Mouse (Mus musculus) hindbrain, embryonic 10.5 days (tissue): ENCODE data around the gene Pax7. TPM values are rescaled to one million over a fixed set of nuclear protein-coding genes. Genes with fewer than 3 reads are reported as not detected.

ENCODE experiments used
- DNase-seq: peaks from one replicate; pipeline ENCODE4 v3.0.0-alpha.2; 2017; ENCODE audit warnings: low spot score
- H3K27ac ChIP-seq: fragments of 300-500 bp; sonication (generic); 2 replicates; pipeline ENCODE4 v1.5.1; 2016; ENCODE audit warnings: mild to moderate bottlenecking, moderate library complexity
- H3K27me3 ChIP-seq: fragments of 300-500 bp; sonication (generic); 2 replicates; pipeline ENCODE4 v1.6.1; 2016; ENCODE audit warnings: mild to moderate bottlenecking; ENCODE audit not compliant: poor library complexity, insufficient read depth, severe bottlenecking
- H3K36me3 ChIP-seq: fragments of 300-500 bp; sonication (generic); 2 replicates; pipeline ENCODE4 v1.6.1; 2016; ENCODE audit warnings: mild to moderate bottlenecking, moderate library complexity
- H3K4me1 ChIP-seq: fragments of 300-500 bp; sonication (generic); replicated peaks from 2 replicates; pipeline ENCODE4 v1.6.1; 2016; ENCODE audit warnings: mild to moderate bottlenecking
- H3K4me3 ChIP-seq: fragments of 300-500 bp; sonication (generic); 2 replicates; pipeline ENCODE4 v1.5.1; 2016; ENCODE audit warnings: mild to moderate bottlenecking, moderate library complexity
- H3K9me3 ChIP-seq: fragments of 300-500 bp; sonication (generic); 2 replicates; pipeline ENCODE4 v1.6.1; 2016; ENCODE audit warnings: mild to moderate bottlenecking, moderate library complexity
- WGBS: fragments of 180-500 bp; shearing (Covaris S2); methylation state at CpG from one replicate; pipeline ENCODE4 v1.1.7; 2016; 5-methylcytosine and 5-hydroxymethylcytosine counted together
- polyA plus RNA-seq: library from polyadenylated mRNA; unstranded; fragments of >200 nt; fragmentation: Nextera tagmentation; extraction: Ambion mirVana; gene quantifications from 2 replicates; pipeline ENCODE4 v1.2.1, GENCODE M21; 2016

Gene Pax7
- polyA plus RNA-seq, 1 experiment from 2014 or later: 2.6 TPM

GRCm38 (mm10) chr4:139843456-139843855 is 10.1 kb upstream of the Pax7 start:
- Histone ChIP-seq H3K4me1 (peaks cover 24% of the 10 kb centered on the region), H3K9me3 (no peaks in the 10 kb centered on the region; the same call in 1 of the 2 replicates), H3K27me3 (peaks cover 97% of the 10 kb centered on the region), H3K4me3 (no peak overlapping the region), H3K27ac (no peak overlapping the region), H3K36me3 (no peaks in the 10 kb centered on the region)
- WGBS: 24% methylated on average over 7 of the region's 7 CpGs
- DNase-seq: no peak

GRCm38 (mm10) chr4:139842919-139843318 is 9.6 kb upstream of the Pax7 start:
- DNase-seq: no peak
- Histone ChIP-seq H3K9me3 (no peaks in the 10 kb centered on the region; the same call in 1 of the 2 replicates), H3K36me3 (no peaks in the 10 kb centered on the region), H3K4me1 (peaks cover 29% of the 10 kb centered on the region), H3K4me3 (no peak overlapping the region), H3K27me3 (peaks cover 97% of the 10 kb centered on the region), H3K27ac (no peak overlapping the region)
- 71% methylated on average over 7 of the region's 7 CpGs for WGBS

- Histone ChIP-seq H3K9me3 (no peaks in the 10 kb centered on the region; the same call in 1 of the 2 replicates), H3K36me3 (no peaks in the 10 kb centered on the region), H3K4me1 (peaks cover 48% of the 10 kb centered on the region), H3K27ac (0 out of 2 replicates have a peak overlapping the region, but pooled peaks have one; percentile 23), H3K27me3 (peaks cover 99% of the 10 kb centered on the region), H3K4me3 (no peak overlapping the region)
- WGBS: 38% methylated on average over 9 of the region's 9 CpGs
- DNase-seq: peak; percentile 5
Measured at GRCm38 (mm10) chr4:139840939-139841500, 7.7 kb upstream of the Pax7 start.

GRCm38 (mm10) chr4:139840442-139840841 is 7.1 kb upstream of the Pax7 start:
- Histone ChIP-seq H3K27me3 (peaks cover 100% of the 10 kb centered on the region), H3K9me3 (no peaks in the 10 kb centered on the region; the same call in 1 of the 2 replicates), H3K27ac (no peak overlapping the region), H3K36me3 (no peaks in the 10 kb centered on the region), H3K4me1 (peaks cover 54% of the 10 kb centered on the region), H3K4me3 (no peak overlapping the region)
- no peak for DNase-seq
- 74% methylated on average over 4 of the region's 4 CpGs for WGBS

- H3K27ac ChIP-seq: peak overlapping the region; percentile 88
- H3K9me3 ChIP-seq: no peaks in the 10 kb centered on the region; the same call in 1 of the 2 replicates
- H3K27me3 ChIP-seq: peaks cover 100% of the 10 kb centered on the region
- peak; percentile 26 for DNase-seq
- WGBS: 4% methylated on average over 5 of the region's 5 CpGs
- no peaks in the 10 kb centered on the region for H3K36me3 ChIP-seq
- peak overlapping the region; percentile 47 for H3K4me3 ChIP-seq
- H3K4me1 ChIP-seq: peaks cover 86% of the 10 kb centered on the region
Measured at GRCm38 (mm10) chr4:139836681-139837080, 3.4 kb upstream of the Pax7 start.

- Histone ChIP-seq H3K4me3 (peak overlapping the region; percentile 47), H3K9me3 (no peaks in the 10 kb centered on the region; the same call in 1 of the 2 replicates), H3K27ac (peak overlapping the region; percentile 88), H3K36me3 (no peaks in the 10 kb centered on the region), H3K27me3 (peaks cover 100% of the 10 kb centered on the region), H3K4me1 (peaks cover 86% of the 10 kb centered on the region)
- peak; percentile 70 for DNase-seq
- 1% methylated on average over 8 of the region's 8 CpGs for WGBS
Measured at GRCm38 (mm10) chr4:139836196-139836595, 2.9 kb upstream of the Pax7 start.

- H3K9me3 ChIP-seq: no peaks in the 10 kb centered on the region
- under 1% methylated on average over 17 of the region's 17 CpGs for WGBS
- H3K4me3 ChIP-seq: peak overlapping the region; percentile 67
- DNase-seq: peak; percentile 55
- peak overlapping the region; percentile 94 for H3K27ac ChIP-seq
- peaks cover 100% of the 10 kb centered on the region for H3K27me3 ChIP-seq
- H3K36me3 ChIP-seq: peaks cover 6% of the 10 kb centered on the region
- peaks cover 98% of the 10 kb centered on the region for H3K4me1 ChIP-seq
Measured at GRCm38 (mm10) chr4:139833817-139834401, 581 bp upstream of the Pax7 start.

GRCm38 (mm10) chr4:139832281-139833035 is 870 bp downstream of the Pax7 start:
- under 1% methylated on average over 55 of the region's 55 CpGs for WGBS
- Histone ChIP-seq H3K27me3 (peaks cover 100% of the 10 kb centered on the region), H3K4me3 (peak overlapping the region; percentile 67), H3K27ac (peak overlapping the region; percentile 94), H3K4me1 (peaks cover 98% of the 10 kb centered on the region), H3K9me3 (no peaks in the 10 kb centered on the region), H3K36me3 (peaks cover 18% of the 10 kb centered on the region)
- DNase-seq: peak; percentile 71

GRCm38 (mm10) chr4:139831501-139832230 is 1.7 kb downstream of the Pax7 start:
- Histone ChIP-seq H3K27me3 (peaks cover 100% of the 10 kb centered on the region), H3K36me3 (peaks cover 18% of the 10 kb centered on the region), H3K4me1 (peaks cover 98% of the 10 kb centered on the region), H3K9me3 (no peaks in the 10 kb centered on the region), H3K27ac (peak overlapping the region; percentile 94), H3K4me3 (peak overlapping the region; percentile 67)
- WGBS: under 1% methylated on average over 57 of the region's 57 CpGs
- peak; percentile 67 for DNase-seq

GRCm38 (mm10) chr4:139830581-139831387 is 2.5 kb downstream of the Pax7 start:
- DNase-seq: no peak
- H3K27ac ChIP-seq: peak overlapping the region; percentile 94
- WGBS: under 1% methylated on average over 24 of the region's 24 CpGs

GRCm38 (mm10) chr4:139830053-139830452 is 3.3 kb downstream of the Pax7 start:
- peak overlapping the region; percentile 67 for H3K4me3 ChIP-seq
- peaks cover 98% of the 10 kb centered on the region for H3K4me1 ChIP-seq
- peaks cover 100% of the 10 kb centered on the region for H3K27me3 ChIP-seq
- WGBS: 3% methylated on average over 14 of the region's 14 CpGs
- peaks cover 18% of the 10 kb centered on the region for H3K36me3 ChIP-seq
- peak overlapping the region; percentile 94; the same call in 1 of the 2 replicates for H3K27ac ChIP-seq
- H3K9me3 ChIP-seq: no peaks in the 10 kb centered on the region
- DNase-seq: peak; percentile 53

More at GRCm38 (mm10) chr4:139830581-139831387, 2.5 kb downstream of the Pax7 start:
- peak overlapping the region; percentile 67 for H3K4me3 ChIP-seq
- H3K4me1 ChIP-seq: peaks cover 98% of the 10 kb centered on the region
- peaks cover 18% of the 10 kb centered on the region for H3K36me3 ChIP-seq
- H3K9me3 ChIP-seq: no peaks in the 10 kb centered on the region
- peaks cover 100% of the 10 kb centered on the region for H3K27me3 ChIP-seq
